16 mouse cellular contexts compared by ENCODE assay signal in the genomic region with DNA sequence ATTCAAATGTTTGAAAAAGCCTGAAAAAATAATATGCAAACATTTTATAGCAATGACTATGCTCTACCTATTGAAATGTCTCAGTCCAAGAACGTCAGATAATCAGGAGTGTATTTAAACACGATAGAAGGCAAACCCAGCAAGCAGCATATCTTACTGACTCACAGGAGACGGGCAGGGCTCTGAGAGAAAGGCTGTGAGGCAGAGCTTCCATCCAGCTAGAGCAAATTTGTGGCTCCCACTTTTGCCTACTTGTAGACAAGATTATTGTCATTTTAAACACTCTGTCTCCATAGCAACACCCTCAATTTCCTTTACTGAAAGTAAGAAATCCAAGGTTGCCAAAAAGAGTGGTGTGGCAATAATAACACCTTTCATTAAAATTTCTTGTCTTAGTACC.
"Had no signal": no experiment of that assay in that cellular context is flagged by ENCODE, and none has a peak within 500 bp of the region (broad histone marks: within the 10 kb centered on the region; RNA-seq: fewer than 3 reads in every experiment).

No protein-coding gene starts in this region.

- H3K36me3 ChIP-seq: midbrain, embryonic 10.5 days; midbrain, embryonic 12.5 days; neural tube, embryonic 13.5 days; neural tube, embryonic 15.5 days; stomach, embryonic 15.5 days had no signal

- H3K4me1 ChIP-seq: midbrain, embryonic 12.5 days; stomach, embryonic 15.5 days had no signal

- H3K27me3 ChIP-seq: midbrain, embryonic 12.5 days; neural tube, embryonic 13.5 days; neural tube, embryonic 15.5 days; stomach, embryonic 15.5 days had no signal

- ATAC-seq: midbrain, embryonic 16.5 days had no signal

- H3K4me3 ChIP-seq: midbrain, embryonic 10.5 days; midbrain, embryonic 12.5 days; myocyte; neural tube, embryonic 13.5 days; neural tube, embryonic 15.5 days; stomach, embryonic 15.5 days had no signal

- H3K9ac ChIP-seq: lung, embryonic 14.5 days; midbrain, embryonic 12.5 days; neural tube, embryonic 13.5 days; neural tube, embryonic 15.5 days; stomach, embryonic 15.5 days had no signal

- H3K9me3 ChIP-seq: midbrain, embryonic 10.5 days; midbrain, embryonic 12.5 days; neural tube, embryonic 13.5 days; neural tube, embryonic 15.5 days; stomach, embryonic 15.5 days had no signal

- DNase-seq: lung, adult 18-20 months; lung, embryonic 14.5 days; lung, postnatal 10 days; lung, postnatal 4 days; midbrain, embryonic 14.5 days; right cerebral cortex, postnatal 25 days; thymus, adult 2 months; thymus, postnatal 25 days had no signal

- H3K27ac ChIP-seq: midbrain, embryonic 10.5 days; midbrain, embryonic 12.5 days; neural tube, embryonic 13.5 days; neural tube, embryonic 15.5 days; stomach, embryonic 15.5 days; stomach, postnatal 0 days had no signal

- H3K4me2 ChIP-seq: lung, embryonic 14.5 days; midbrain, embryonic 12.5 days; neural tube, embryonic 13.5 days; neural tube, embryonic 15.5 days; stomach, embryonic 15.5 days had no signal
